Mouse (Mus musculus): ENCODE data around the gene Klc1.

GRCm38 (mm10) chr12:111779544-111779943 lies 20.9 kb downstream of the Klc1 start:
- TF ChIP-seq MAX (IDR thresholded peaks at IDR 0.05) (no peak), CEBPB (IDR thresholded peaks at IDR 0.05; ENCODE audit: low read depth) (no peak)
